Mouse (Mus musculus) bone marrow macrophage, adult 2 months (primary cell): ENCODE measurements around the gene Zfp704. TPM values are rescaled to one million over a fixed set of nuclear protein-coding genes. Genes with fewer than 3 reads are reported as not detected.

Experiments used
- H3K27ac ChIP-seq: 2 replicates; pipeline ENCODE4 v1.5.1; 2012; ENCODE audit warnings: low read depth, low read length; ENCODE audit not compliant: insufficient read depth
- H3K4me1 ChIP-seq: 2 replicates; pipeline ENCODE4 v1.6.1; 2012; ENCODE audit warnings: low read length; ENCODE audit not compliant: control insufficient read depth, insufficient read depth
- H3K4me3 ChIP-seq: 2 replicates; pipeline ENCODE4 v1.5.1; 2012; ENCODE audit warnings: mild to moderate bottlenecking, low read length, moderate library complexity; ENCODE audit not compliant: insufficient read depth
- CTCF ChIP-seq: IDR thresholded peaks from 2 replicates; pipeline ENCODE4 v1.5.1; 2012; ENCODE audit warnings: low read depth, mild to moderate bottlenecking, low read length, moderate library complexity
- POLR2A ChIP-seq: IDR thresholded peaks from 2 replicates; pipeline ENCODE4 v1.6.1; 2012; ENCODE audit warnings: mild to moderate bottlenecking, low read depth, low read length, borderline replicate concordance
- polyA plus RNA-seq: library from polyadenylated mRNA; stranded (reverse); fragments of >200 nt; gene quantifications from 2 replicates; pipeline ENCODE4 v1.2.4, GENCODE M21; 2012; ENCODE audit not compliant: missing spikeins, insufficient read depth, insufficient read length

Gene Zfp704
- polyA plus RNA-seq, 1 experiment: 10.5 TPM

DNA sequence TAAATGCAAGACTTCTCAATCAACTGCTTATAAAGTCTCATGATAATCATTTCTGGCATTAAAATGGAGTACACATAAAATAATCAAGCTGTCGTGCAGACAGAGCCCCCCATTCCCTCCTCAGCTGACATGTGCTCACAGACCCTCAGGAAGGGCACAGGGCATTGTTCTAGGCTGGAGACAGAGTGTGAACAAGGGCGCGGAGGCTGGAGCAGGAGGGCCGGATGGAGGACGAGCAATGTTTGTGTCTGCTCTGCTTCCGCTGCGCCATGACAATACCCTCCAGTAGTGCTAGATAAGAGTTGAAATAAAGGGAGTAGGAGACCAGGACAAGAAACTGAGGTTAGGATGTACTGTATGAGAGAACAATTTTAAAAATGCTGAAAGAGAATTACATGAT, 46.3 kb downstream of the Zfp704 start:
- no peak for TF ChIP-seq CTCF
- no peak for TF ChIP-seq POLR2A
- Histone ChIP-seq H3K4me3 (no peak overlapping the region), H3K4me1 (peaks cover 25% of the 10 kb centered on the region), H3K27ac (no peak overlapping the region)

DNA sequence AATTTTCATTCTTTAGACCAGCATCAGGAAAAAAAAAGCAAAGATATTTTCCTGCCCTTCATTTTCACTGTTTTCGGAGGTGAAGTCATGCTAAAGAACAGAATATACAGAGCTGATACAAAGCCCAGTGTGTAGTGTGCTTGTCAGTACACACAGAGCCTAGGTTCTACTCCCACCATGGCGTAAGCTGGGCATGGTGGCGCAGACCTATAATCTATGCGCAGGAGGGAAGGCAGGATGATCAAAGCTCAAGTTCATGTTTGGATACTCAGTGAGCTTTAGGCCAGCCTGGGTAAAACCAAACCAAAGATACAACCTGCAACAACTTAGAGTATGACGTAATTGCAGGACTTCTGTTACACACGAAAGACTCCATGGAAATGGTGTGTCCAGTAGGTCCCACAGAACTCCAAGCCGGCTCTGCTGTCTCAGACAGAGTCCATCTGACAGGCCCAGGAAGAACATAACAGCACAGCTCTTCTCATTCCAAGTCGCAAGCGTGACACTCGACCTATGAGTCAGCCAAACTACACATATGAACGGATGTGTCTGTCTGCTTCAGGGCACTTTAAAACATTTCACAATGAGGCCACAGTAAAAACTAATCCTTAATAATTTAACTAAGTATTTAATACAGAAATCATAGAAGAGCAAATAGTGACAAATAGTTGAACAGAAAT, 47.1 kb downstream of the Zfp704 start:
- TF ChIP-seq POLR2A (no peak), CTCF (no peak)
- Histone ChIP-seq H3K4me1 (peaks cover 18% of the 10 kb centered on the region), H3K27ac (no peak overlapping the region)

DNA sequence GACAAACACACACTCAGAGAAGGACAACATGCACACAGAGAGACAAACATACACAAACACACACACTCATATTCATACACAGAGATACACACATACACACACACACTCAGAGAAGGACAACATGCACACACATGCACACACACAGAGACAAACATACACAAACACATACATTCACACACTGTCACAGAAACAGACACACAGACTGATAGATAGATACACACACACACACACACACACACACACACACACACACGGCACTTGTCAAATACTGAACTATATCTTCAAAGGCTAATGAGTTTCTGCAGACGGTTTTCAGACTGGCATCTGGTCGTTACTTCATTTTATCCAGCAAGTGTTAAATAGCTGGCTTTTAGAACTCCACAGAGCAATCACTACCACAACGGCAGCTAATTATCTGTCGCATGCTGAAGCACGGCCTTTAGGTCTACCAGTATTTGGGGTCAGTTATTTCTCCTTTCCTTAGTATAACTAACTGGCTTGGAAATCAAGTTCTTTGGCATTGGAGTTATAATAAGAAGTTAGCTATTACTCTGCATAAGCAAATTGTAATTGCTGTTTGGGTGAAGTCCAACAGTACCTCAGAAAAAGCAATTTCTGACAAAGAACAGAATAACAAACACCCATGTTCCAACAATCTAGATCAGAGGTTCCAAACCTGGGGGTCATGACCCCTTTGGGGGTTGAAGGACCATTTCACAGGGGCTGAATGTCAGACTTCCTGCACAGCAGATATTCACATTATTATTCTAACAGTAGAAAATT, 51.9 kb downstream of the Zfp704 start:
- no peak overlapping the region for H3K4me3 ChIP-seq
- H3K27ac ChIP-seq: no peak overlapping the region
- peaks cover 14% of the 10 kb centered on the region for H3K4me1 ChIP-seq
- no peak for TF ChIP-seq CTCF
- TF ChIP-seq POLR2A: no peak

More for the DNA sequence above, 47.1 kb downstream of the Zfp704 start:
- H3K4me3 ChIP-seq: no peak overlapping the region

DNA sequence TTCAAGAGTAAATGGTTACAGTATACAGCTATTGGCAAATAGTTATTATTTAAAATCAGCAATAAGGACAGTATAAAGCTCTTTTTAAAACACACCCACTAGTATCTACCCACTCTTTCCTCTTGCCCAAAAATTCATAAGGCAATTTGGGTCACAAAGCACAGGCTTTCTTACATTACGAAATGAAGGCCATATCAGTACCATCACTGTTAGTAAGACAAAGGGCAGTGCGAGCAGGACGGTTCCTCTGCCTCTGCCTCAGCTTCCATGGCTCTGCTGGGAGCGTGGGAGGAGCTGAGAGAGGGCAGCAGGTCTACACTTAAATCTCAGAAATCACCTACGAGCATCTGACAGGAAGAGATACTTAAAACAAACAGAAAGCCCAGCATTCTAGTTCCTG, 53.7 kb downstream of the Zfp704 start:
- TF ChIP-seq CTCF (no peak), POLR2A (no peak)
- no peak overlapping the region for H3K4me3 ChIP-seq
- no peak overlapping the region for H3K27ac ChIP-seq
- peaks cover 11% of the 10 kb centered on the region for H3K4me1 ChIP-seq

DNA sequence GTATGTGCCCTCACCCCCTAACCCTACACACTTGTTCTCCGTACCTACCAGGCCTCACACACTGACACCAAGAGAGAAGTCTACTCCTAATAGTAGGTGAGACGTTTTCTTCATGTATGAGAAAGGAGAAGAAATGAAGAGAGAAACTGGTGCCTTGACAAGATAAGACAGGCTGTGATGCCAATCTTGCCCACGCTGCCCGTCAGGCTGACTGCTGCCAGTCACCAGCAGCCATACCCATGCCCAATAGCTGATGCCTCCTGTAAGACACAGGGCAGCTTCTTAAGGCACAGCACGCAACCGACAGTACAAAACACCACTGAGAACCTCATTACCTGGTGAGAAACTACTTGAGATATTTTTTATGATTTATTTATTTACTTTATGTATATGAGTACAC, 55.0 kb downstream of the Zfp704 start:
- Histone ChIP-seq H3K4me1 (peaks cover 21% of the 10 kb centered on the region), H3K27ac (no peak overlapping the region), H3K4me3 (no peak overlapping the region)
- TF ChIP-seq CTCF (no peak), POLR2A (no peak)

DNA sequence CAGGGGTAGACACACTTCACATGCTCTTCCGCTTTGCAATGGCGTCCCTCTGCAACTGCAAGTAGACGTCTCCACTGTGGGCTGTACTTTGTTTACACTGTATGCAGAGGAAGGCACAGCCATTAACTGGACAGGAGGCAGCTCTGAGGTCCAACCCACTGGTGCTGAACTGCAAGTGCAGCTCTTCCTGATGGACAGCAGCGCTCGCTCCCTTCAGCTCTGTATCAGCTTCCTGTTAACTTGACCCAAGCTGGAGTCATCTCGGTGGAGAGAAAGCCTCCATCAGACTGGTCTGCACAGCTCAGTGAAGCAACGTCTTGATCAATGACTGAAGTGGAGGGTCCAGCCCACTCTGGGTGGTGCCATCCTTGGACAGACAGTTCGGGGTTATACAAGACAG, 57.6 kb downstream of the Zfp704 start:
- Histone ChIP-seq H3K4me1 (peaks cover 30% of the 10 kb centered on the region), H3K4me3 (no peak overlapping the region), H3K27ac (no peak overlapping the region)
- TF ChIP-seq POLR2A (no peak), CTCF (no peak)

DNA sequence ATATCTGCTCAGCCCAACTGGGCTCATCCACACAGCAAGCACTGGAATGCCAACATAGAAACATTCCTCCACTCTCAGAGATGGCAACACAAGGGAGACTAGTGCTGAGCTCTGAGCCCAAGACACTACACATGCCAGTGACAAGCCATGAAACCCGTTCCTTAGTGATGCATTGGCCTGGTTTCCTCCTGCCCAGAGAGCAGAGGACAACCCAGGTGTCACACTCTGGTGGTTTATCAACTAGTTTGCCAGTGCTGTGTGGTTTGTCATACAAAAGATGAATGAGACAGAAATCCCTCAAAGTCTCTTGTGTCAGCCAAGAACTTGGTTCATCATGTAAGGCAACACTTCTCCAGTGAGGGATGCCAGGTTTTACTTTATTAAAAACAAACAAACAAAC, 59.0 kb downstream of the Zfp704 start:
- Histone ChIP-seq H3K4me1 (peaks cover 24% of the 10 kb centered on the region), H3K27ac (no peak overlapping the region), H3K4me3 (no peak overlapping the region)
- TF ChIP-seq POLR2A (no peak), CTCF (no peak)

DNA sequence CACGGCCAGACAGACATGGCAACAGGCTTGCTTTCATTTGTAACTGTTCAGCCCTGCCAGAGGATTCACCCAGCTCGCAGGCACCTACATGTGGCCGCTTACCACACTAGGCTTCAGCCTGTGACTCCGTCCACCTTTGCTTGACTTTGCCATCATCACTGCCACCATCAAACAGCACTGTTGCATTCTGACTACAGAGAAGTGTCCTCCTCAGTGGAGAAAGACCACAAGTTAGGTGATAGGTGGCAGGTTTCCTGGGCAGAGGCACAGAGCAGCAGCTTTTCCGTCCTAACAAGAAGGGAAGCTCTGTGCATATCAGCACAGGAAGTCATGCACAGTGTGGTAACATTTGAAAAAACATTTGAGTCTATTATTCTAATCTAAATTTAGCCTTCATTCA, 60.1 kb downstream of the Zfp704 start:
- Histone ChIP-seq H3K4me1 (peaks cover 21% of the 10 kb centered on the region), H3K27ac (no peak overlapping the region), H3K4me3 (no peak overlapping the region)
- TF ChIP-seq CTCF (no peak), POLR2A (no peak)

DNA sequence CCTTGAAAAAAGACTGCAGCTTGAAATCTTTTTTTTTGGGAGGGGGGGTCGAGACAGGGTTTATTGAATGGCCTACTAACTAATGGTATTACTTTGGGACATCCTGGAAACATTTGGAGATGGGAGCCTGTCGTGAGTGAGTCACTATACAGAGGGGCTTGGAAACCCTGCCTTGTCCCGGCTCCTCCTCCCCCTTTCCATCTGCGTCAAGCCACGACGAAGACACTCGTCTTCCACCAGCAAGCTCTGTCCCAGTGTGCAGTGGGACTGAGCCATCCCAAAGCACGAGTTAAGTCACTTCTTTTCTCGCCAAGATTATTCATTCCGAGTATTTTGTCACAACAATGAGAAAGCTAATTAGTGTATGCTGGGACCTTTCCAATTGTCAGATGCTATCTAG, 61.7 kb downstream of the Zfp704 start:
- no peak overlapping the region for H3K27ac ChIP-seq
- peaks cover 21% of the 10 kb centered on the region for H3K4me1 ChIP-seq
- TF ChIP-seq POLR2A: no peak
- no peak for TF ChIP-seq CTCF
- H3K4me3 ChIP-seq: no peak overlapping the region
